Mouse (Mus musculus): Measurements from ENCODE around the gene Btn1a1. TPM values are rescaled to one million over a fixed set of nuclear protein-coding genes. Genes with fewer than 3 reads are reported as not detected.
A peak's percentile ranks its signal among the peaks of the same experiment; 100 is the strongest.

Btn1a1 gene
- total and polyA plus RNA-seq, 2 experiments from 2014 or later: 0.24 to 0.89 TPM

DNA sequence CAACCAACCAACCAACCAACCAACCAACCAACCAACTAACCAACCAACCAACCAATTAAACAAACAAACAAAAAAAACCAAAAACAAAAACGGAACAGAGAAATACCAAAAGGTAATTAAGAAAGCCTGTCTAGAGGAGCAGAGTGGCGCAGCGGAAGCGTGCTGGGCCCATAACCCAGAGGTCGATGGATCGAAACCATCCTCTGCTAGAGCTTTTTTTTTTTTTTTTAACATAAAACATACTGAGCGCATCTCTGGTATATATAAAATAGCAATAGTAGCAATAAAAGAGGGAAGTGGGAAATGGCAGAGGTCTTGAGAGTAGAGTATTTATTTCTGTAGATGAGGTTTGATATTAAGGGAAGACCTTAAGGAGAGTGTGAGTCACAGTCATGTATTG is 34.2 kb upstream of the Btn1a1 start:
- WGBS: 19% methylated on average over 7 of the region's 7 CpGs
- no peak for TF ChIP-seq CTCF (IDR thresholded peaks at IDR 0.05; ENCODE audit: low read depth)
- no peaks in the 10 kb centered on the region for H3K36me3 ChIP-seq (ENCODE audit: insufficient read depth, low read length)
- ATAC-seq: no peak
- H3K27ac ChIP-seq: no peak overlapping the region
- H3K9ac ChIP-seq (replicated peaks; ENCODE audit: low read length): no peak overlapping the region
- no peak overlapping the region for H3K4me3 ChIP-seq (ENCODE audit: low read length)
- H3K4me2 ChIP-seq (ENCODE audit: low read depth, low read length): no peak overlapping the region
- H3K4me1 ChIP-seq (ENCODE audit: insufficient read depth, low read length): no peaks in the 10 kb centered on the region
- no peaks in the 10 kb centered on the region for H3K9me3 ChIP-seq (ENCODE audit: low read length)
- H3K27me3 ChIP-seq (ENCODE audit: insufficient read depth, low read length): no peaks in the 10 kb centered on the region
- DNase-seq (ENCODE audit: low spot score): no peak

DNA sequence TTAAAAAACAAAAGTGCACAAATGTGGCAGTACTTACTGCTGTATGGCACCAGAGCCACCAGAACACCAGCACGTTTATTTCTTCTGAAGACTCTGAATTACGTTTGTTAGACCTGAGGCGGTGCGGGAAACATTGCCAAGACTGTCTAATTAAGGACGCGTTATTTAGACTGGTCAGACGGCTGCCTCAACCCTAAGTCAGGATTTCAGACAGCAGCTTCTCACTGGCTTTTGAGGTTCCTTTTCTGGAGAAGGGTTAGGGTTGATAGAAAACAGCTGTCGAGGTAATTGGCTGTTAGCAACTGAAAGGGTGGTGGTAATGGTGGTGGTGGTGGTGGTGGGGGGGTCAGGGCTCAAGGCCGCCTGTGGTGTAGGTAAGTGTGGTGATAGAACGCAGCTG is 33.0 kb upstream of the Btn1a1 start:
- peak overlapping the region; percentile 28 for H3K4me3 ChIP-seq (ENCODE audit: low read length)
- no peaks in the 10 kb centered on the region for H3K4me1 ChIP-seq (ENCODE audit: insufficient read depth, low read length)
- WGBS: 7% methylated on average over 10 of the region's 10 CpGs
- H3K9me3 ChIP-seq (ENCODE audit: low read length): no peaks in the 10 kb centered on the region
- no peaks in the 10 kb centered on the region for H3K36me3 ChIP-seq (ENCODE audit: insufficient read depth, low read length)
- H3K9ac ChIP-seq (replicated peaks; ENCODE audit: low read length): no peak overlapping the region
- H3K4me2 ChIP-seq (ENCODE audit: low read depth, low read length): peak overlapping the region; percentile 41
- H3K27me3 ChIP-seq (ENCODE audit: insufficient read depth, low read length): no peaks in the 10 kb centered on the region
- ATAC-seq: 0 out of 2 replicates have a peak, but pooled peaks have one; percentile 21
- DNase-seq (ENCODE audit: low spot score): no peak
- TF ChIP-seq CTCF (IDR thresholded peaks at IDR 0.05; ENCODE audit: low read depth): no peak
- H3K27ac ChIP-seq: no peak overlapping the region

DNA sequence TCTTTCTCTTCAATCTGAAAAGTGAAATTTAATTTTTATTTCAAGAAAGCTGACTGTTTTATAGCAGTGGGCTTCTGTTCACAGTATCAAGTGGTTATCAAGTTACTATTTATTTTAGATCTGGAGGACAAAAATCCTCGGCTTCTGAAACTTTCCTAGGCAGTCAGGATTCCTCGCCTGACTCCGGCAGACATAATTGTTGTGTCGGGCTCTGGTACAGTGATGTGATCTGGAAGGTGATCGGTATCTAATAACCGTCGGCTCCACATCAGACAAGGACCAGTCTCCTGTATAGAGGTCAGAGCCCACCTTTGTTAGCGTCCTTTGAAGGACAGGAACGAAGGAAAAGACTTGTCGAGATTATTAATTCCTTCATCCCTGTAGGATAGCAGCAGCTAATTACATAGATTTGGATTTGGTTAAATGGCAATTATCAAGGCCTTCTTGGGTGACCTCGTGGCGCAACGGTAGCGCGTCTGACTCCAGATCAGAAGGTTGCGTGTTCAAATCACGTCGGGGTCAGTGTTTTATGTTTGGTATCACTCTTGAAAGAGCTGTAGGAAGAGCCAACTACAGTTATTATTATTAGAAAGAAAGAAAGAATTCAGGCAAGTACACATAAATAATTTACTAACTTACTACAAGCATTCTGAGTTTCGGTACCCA is 32.1 kb upstream of the Btn1a1 start:
- H3K36me3 ChIP-seq (ENCODE audit: insufficient read depth, low read length): no peaks in the 10 kb centered on the region
- peak; percentile 73; the same call in 1 of the 2 replicates for ATAC-seq
- peak; percentile 57 for DNase-seq (ENCODE audit: low spot score)
- no peaks in the 10 kb centered on the region for H3K9me3 ChIP-seq (ENCODE audit: low read length)
- peak overlapping the region; percentile 41 for H3K4me2 ChIP-seq (ENCODE audit: low read depth, low read length)
- peak overlapping the region; percentile 28 for H3K4me3 ChIP-seq (ENCODE audit: low read length)
- no peak overlapping the region for H3K27ac ChIP-seq
- no peaks in the 10 kb centered on the region for H3K27me3 ChIP-seq (ENCODE audit: insufficient read depth, low read length)
- H3K4me1 ChIP-seq (ENCODE audit: insufficient read depth, low read length): no peaks in the 10 kb centered on the region
- H3K9ac ChIP-seq (replicated peaks; ENCODE audit: low read length): no peak overlapping the region
- WGBS: 10% methylated on average over 19 of the region's 19 CpGs
- no peak for TF ChIP-seq CTCF (IDR thresholded peaks at IDR 0.05; ENCODE audit: low read depth)

DNA sequence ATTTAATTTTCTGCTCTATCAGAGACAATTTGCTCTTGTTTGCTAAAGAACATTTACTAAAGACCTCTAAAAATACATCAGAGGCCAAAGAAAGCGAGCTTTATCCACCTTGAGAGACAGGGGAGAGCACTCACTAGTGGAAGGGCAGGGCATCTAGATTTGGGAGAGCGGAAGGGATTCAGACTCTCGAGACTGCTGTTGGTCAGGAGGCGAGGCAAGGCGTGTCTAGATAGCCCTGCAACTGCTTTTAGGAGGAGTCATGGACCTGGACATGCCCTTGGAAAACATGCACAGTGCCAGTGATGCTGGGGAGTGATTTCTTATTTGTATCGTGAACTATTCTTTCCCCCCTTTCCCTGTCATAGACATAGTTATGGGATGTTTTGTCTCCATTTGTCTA is 29.8 kb upstream of the Btn1a1 start:
- no peak for ATAC-seq
- Histone ChIP-seq H3K9ac (replicated peaks; ENCODE audit: low read length) (no peak overlapping the region), H3K27ac (no peak overlapping the region), H3K27me3 (ENCODE audit: insufficient read depth, low read length) (no peaks in the 10 kb centered on the region), H3K9me3 (ENCODE audit: low read length) (no peaks in the 10 kb centered on the region), H3K4me1 (ENCODE audit: insufficient read depth, low read length) (no peaks in the 10 kb centered on the region), H3K36me3 (ENCODE audit: insufficient read depth, low read length) (no peaks in the 10 kb centered on the region), H3K4me2 (ENCODE audit: low read depth, low read length) (no peak overlapping the region), H3K4me3 (ENCODE audit: low read length) (no peak overlapping the region)
- no peak for TF ChIP-seq CTCF (IDR thresholded peaks at IDR 0.05; ENCODE audit: low read depth)
- WGBS: 78% methylated on average over 6 of the region's 6 CpGs
- no peak for DNase-seq (ENCODE audit: low spot score)

DNA sequence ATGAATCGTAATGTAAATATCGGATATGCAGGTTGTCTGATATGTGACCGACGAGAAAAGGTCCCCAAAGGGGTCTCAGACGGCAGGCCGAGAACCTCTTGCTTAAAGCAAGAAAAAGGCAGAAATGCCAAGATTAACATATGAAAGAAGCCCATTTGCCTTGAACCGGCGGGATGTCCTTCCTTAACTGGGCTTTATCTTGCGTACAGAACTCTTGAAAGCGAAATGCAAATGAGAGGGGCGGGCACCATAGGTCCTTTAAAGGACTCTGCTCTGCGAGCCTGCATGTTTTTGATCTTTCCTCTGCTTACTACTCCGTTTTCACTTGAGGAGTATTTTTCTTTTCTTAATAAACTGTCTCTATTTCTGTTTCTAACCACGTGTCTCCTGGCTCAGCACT is 26.3 kb upstream of the Btn1a1 start:
- Histone ChIP-seq H3K4me3 (ENCODE audit: low read length) (peak overlapping the region; percentile 26), H3K9ac (replicated peaks; ENCODE audit: low read length) (no peak overlapping the region), H3K36me3 (ENCODE audit: insufficient read depth, low read length) (no peaks in the 10 kb centered on the region), H3K4me2 (ENCODE audit: low read depth, low read length) (peak overlapping the region; percentile 52), H3K27ac (no peak overlapping the region), H3K9me3 (ENCODE audit: low read length) (no peaks in the 10 kb centered on the region), H3K27me3 (ENCODE audit: insufficient read depth, low read length) (no peaks in the 10 kb centered on the region), H3K4me1 (ENCODE audit: insufficient read depth, low read length) (no peaks in the 10 kb centered on the region)
- no peak for TF ChIP-seq CTCF (IDR thresholded peaks at IDR 0.05; ENCODE audit: low read depth)
- no peak for ATAC-seq
- DNase-seq (ENCODE audit: low spot score): no peak
- 6% methylated on average over 14 of the region's 14 CpGs for WGBS

DNA sequence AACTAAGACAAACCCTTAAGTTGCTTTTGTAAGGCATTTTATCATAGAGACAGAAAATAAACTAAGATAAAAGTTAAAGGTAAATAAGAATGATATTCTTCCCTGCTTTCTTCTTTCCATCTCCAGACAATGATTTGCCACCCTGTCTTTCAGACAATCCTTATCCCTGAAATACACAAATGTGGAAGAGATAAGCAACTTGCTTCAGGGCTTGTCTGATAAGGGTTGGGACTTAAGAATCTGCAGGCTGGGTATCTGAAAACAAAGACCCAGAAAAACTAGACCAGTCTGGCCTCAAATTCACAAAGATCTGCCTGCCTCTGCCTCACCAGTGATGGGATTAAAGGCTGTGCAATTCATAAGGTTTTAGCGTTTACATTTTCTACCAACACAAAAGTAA is 25.6 kb upstream of the Btn1a1 start:
- H3K27ac ChIP-seq: no peak overlapping the region
- H3K9ac ChIP-seq (replicated peaks; ENCODE audit: low read length): no peak overlapping the region
- 19% methylated on average over 1 of the region's 1 CpGs for WGBS
- ATAC-seq (no peak), DNase-seq (ENCODE audit: low spot score) (no peak)
- no peaks in the 10 kb centered on the region for H3K36me3 ChIP-seq (ENCODE audit: insufficient read depth, low read length)
- no peaks in the 10 kb centered on the region for H3K4me1 ChIP-seq (ENCODE audit: insufficient read depth, low read length)
- H3K4me3 ChIP-seq (ENCODE audit: low read length): no peak overlapping the region
- H3K9me3 ChIP-seq (ENCODE audit: low read length): no peaks in the 10 kb centered on the region
- TF ChIP-seq CTCF (IDR thresholded peaks at IDR 0.05; ENCODE audit: low read depth): no peak
- H3K27me3 ChIP-seq (ENCODE audit: insufficient read depth, low read length): no peaks in the 10 kb centered on the region
- H3K4me2 ChIP-seq (ENCODE audit: low read depth, low read length): no peak overlapping the region

DNA sequence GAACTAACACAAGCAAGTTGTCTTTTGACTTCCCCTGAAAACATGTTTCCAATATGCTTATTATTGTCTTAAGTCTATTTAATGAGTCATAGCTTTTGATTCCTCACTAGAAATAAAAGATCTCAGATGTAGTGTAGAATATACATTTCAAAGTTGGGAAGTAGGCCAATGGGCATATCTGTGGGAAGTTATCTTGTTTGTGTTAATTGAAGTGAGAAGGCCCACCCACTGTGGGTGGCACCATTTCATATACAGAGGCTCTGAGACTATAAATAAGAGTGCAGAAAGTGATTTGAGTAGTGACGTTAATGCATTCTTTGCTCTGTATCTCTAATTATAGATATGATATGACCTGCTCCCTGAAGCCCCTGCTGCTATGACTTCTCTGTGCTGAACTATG is 25.2 kb upstream of the Btn1a1 start:
- 58% methylated on average over 1 of the region's 1 CpGs for WGBS
- Histone ChIP-seq H3K4me1 (ENCODE audit: insufficient read depth, low read length) (no peaks in the 10 kb centered on the region), H3K9ac (replicated peaks; ENCODE audit: low read length) (no peak overlapping the region), H3K27ac (no peak overlapping the region), H3K4me2 (ENCODE audit: low read depth, low read length) (no peak overlapping the region), H3K36me3 (ENCODE audit: insufficient read depth, low read length) (no peaks in the 10 kb centered on the region), H3K27me3 (ENCODE audit: insufficient read depth, low read length) (no peaks in the 10 kb centered on the region), H3K9me3 (ENCODE audit: low read length) (no peaks in the 10 kb centered on the region), H3K4me3 (ENCODE audit: low read length) (no peak overlapping the region)
- no peak for TF ChIP-seq CTCF (IDR thresholded peaks at IDR 0.05; ENCODE audit: low read depth)
- ATAC-seq (no peak), DNase-seq (ENCODE audit: low spot score) (no peak)

Measured in hindbrain, postnatal 0 days (tissue).